Mouse (Mus musculus) lung, postnatal 4 days (tissue): ENCODE results near the gene Krtcap2.

Experiments used
- DNase-seq, 2 experiments: peaks; one replicate each; pipeline ENCODE4 v3.0.0; 2021

The Krtcap2 gene

DNA sequence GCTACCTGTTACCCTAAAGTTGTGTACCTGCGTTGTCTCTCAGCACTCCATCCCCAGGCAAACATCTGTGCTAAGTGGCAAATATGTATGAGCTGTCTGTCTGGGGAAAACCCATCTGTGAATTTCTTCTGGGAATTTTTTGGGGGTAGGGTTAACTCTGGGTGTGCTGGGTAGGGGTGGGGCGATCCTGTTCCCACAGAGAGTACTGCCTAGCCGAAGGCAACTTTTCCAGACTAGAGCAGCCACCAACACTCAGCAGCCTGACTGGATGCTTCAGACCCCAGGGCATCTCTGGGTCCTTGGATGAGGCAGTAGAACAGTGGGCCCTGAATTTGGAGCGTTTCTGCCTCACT, 36.5 kb downstream of the Krtcap2 start:
- DNase-seq: no peak

DNA sequence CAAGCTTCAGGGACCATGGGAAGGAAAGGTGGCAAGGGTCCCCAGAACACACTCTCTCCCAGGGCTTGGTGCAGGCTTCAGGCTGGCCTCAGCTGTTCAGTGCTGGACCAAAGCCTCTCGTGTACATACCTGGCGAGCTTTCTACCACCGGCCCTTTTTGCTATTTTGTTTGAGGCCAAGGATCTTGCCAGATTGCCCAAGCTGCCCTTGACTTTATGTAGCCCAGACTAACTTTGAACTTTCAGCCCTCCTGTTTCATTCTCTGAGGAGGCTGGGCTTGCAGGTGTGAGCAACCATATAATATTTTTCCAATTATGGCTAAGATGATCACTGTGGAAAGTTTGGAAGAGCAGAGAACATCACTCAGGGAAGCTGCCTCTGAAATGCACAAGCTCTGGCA, 38.5 kb downstream of the Krtcap2 start:
- DNase-seq: no peak

DNA sequence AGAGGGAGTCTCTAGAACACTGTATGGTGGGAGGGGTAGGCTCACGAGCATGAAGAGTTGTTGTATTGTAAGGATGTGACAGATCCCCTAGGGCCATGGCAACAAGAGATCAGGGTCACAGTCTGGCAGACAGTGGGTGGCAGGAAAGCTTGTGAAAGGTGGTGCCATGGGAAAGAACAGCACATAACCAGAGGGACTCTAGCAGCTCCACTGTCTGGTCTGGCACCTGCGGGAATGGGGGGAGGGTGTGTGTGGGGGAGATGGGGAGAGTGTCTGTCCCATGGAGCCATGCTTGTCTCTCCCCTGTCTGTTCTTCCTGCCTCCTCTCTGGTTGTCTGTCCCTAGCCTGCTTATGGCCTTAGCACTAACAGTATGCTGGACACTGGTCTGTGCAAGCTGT, 39.8 kb downstream of the Krtcap2 start:
- no peak for DNase-seq

DNA sequence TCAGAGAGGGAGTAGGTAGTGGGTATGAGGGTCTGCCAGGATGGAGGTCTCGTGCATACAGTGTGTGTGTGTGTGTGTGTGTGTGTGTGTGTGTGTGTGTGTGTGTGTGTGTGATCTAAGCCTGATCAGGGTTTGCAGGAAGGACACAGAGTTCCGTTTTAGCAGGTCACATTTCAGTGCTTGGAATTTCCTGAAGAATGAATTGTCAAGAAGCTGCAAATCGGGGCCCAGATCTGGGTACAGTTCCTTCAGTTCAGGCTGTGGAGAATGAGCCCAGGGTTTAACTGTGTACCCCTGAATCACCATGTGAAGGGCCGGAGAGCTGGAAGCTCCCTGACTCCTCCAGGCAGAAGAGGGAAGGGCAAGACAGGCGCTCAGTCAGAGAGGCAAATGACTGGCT, 41.5 kb downstream of the Krtcap2 start:
- DNase-seq: no peak

DNA sequence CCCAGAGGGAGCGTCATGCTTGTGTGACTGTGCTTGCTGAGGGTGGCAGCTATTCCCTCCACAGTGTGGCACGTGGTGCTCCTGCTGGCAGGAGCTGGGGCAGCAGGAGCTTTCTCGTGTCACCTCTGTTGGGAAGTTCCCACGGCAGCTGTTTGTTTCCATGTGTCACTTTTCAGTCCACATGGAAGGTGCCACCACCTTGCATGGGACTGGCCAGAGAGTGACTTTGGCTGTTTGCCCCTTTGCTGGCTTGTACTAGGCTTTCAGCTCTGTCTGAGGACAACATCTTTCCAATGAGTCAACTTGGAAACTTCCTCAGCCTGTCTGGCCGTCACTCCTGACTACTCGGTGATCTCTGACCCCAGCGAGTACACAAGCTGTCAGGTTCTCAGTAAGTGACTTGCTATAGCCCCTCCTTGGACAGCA, 42.8 kb downstream of the Krtcap2 start:
- DNase-seq: no peak

DNA sequence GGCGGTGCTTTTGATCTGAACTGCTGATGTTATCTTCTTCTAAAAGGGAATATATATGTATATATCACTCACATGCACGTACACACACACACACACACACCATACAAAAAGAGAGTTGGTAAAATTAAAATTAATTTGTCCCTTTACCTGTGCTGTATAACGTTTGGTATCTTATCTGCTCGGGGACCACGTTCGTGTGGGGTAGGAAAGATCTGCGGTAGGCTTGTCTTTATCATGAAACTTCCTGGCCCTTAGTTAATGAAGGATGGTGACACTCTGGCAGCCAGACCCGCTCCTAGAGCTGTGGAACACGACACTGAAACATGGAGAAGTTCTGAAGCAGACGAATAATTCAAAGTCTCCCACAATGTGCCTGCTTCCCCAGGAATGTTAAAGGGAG, 46.1 kb downstream of the Krtcap2 start:
- DNase-seq: no peak

DNA sequence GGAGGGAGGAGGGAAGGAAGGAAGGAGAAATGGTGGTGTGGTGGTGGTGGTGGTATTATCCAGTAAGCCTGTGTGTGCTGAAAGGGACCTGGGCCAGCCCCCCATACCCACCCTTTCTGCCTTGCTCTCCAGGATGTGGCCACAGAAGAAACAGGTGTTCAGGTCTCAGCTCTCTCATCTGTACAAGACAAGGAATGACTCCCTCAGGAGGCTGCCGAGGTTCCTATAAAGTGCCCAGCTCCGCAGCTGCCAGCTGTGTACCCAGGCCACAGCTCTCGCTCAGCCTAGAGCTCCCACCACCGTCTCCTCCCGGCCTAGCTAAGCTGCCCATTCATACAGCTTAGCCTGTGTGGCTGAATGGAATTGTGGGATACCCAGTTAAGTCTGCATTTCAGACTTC, 46.5 kb downstream of the Krtcap2 start:
- DNase-seq: no peak

DNA sequence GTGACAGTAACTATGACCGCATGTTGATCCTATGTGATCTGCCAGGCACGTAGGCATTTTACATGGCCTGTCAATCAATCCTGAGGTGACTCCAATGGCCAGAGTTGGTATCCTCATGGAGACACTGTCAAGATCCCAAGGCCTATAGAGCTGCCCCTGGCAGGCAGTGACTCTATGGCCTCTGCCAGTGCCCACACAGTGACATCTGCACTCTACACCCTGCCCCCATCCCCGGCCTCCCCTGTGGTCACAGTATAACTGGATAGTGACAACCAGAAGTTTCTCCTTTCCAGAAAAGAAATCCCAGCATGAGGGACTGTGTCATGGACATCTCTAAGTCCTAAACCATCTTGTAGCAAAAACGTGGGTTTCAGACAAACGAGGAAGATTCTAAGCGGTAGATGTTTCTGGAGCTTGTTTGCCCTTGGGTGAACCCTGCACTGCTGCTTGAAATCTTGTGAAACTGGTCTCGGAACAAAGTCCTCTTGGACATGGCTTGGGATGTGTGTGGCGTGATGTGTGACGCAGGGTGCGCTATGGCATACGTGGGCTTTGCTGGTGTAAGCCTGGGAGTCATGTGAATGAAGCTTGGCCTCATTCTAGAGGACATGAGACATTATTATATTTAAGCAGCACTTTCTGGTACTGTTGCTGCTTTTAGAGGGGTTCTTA, 47.6 kb downstream of the Krtcap2 start:
- DNase-seq: no peak

DNA sequence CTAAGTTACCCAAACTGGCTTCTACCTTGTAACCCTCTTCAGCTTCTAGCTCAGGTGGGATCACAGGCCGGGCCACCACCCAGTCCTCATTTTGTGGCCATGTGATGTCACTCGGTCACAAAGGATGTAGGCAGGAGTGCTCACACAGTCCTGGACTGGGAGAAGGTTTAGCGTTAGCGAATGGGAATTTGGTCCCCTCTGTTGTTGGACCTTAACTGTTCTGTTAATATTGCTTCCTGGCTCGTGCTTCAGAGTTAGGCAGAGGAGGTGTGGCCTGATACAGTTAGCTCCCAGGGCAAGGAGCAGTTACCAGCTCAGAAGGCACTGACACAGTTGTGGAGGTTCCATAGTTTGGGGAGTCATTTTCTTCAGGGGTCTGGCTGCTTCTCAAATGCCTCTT, 48.4 kb downstream of the Krtcap2 start:
- no peak for DNase-seq

DNA sequence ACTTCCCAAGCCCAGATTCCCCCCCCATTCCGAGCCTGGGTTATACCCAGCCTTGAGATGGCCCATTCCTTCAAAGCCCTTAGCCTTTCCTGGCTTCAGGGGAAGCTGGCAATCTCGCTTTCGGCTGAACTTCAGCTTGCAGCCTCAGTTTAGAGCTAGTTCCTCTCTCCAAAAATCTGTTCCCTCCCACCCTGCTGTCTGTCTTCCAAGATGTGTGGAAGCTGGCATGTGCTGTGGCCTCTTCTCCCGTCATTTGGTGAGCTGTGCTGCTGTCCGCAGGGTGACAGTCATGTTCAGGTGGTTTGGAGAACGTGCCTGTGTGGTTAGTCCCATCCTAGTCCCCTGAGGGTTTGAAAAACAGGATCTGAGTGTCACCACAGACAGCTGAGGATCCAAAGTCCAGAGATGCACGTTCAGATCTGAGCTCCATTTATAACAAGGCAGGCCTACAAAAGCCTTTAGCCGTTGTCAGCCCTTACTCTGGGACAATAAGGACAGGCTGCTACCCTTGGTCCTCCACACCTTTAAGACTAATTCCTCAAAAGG, 50.0 kb downstream of the Krtcap2 start:
- DNase-seq: no peak

DNA sequence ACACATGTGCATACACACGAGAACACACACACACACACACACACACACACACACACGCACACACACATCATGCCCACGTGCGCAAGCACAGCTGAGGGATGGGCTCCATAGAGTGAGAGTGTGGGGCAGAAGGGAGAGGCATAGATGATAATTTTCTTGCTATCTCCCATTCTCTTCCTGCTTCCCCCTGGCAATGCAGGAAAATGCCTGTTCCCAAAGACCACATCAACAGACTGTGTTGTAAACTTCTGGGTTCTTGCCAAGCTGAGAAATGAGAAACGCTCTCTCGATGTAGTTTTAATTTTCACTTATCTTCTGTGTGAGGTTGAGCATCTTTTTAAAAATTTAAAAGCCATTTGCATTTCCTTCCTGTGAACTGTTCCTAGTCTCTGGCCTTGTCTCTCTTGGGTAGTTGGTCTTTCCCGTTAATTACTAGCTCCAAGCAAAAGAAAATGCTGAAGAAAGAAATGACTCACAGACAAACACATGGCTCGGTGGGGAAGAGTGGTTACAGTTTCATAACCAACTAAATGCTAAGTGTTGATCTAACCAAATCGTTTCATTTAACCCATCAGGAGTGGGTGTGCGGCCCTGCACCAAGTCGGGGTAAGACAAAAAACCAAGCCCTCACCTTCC, 51.1 kb downstream of the Krtcap2 start:
- DNase-seq: no peak

DNA sequence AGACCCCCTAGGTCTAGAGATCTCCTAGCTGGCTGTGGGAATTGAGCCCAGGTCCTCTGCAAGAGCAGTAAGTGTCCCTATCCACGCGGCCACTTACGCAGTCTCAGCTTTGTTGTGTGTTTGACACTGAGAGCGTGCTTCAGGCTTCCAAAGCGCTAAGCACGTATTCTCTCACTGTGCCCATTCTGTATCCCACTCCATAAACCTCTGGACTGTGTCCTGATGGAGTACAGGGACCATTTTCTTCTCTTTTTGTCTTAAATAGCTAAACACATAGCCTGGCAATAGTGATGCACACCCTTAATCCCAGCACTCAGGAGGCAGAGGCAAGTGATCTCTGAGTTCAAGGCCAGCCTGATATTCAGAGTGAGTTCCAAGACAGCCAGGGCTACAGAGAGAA, 53.1 kb downstream of the Krtcap2 start:
- DNase-seq: no peak

DNA sequence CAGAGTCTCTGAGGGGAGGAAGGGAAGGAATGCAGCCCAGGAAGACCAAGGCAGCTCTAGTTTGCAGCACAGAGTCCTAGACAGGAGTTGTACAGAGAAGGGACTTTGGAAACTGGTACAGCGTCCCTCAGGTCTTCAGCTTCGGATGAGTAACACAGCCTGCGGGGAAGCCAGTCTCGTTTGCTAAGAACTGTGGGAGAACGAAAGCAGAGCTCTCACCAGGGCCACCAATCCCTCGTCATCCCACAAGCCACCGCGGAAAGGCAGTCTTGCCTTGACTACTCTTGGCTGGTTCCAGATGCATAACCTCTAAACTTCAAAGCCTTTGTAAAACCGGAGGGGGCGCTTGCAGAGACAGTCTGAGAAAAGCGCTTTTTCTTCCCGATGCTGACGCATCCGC, 53.7 kb downstream of the Krtcap2 start:
- DNase-seq: peak in 1 of 2 experiments; percentile 43
